Mouse (Mus musculus) C2C12 (cell line): ENCODE results near the gene Baiap3. TPM values are rescaled to one million over a fixed set of nuclear protein-coding genes. Genes with fewer than 3 reads are reported as not detected.
A peak's percentile ranks its signal among the peaks of the same experiment; 100 is the strongest.
"Not testable (repeated sequence)": the region's sequence is repeated elsewhere in the genome, so short reads cannot be mapped to it uniquely, and the experiment has no call there.

ENCODE experiments used
- H3K27me3 ChIP-seq: one replicate; pipeline ENCODE4 v1.6.1; 2011; ENCODE audit not compliant: control insufficient read depth, insufficient read depth, insufficient read length
- H3K36me3 ChIP-seq: one replicate; pipeline ENCODE4 v1.6.1; 2011; ENCODE audit not compliant: control insufficient read depth, insufficient read depth
- H3K4me3 ChIP-seq: one replicate; pipeline ENCODE4 v1.5.1; 2011; ENCODE audit warnings: mild to moderate bottlenecking, control low read depth; ENCODE audit not compliant: poor library complexity, insufficient read depth, severe bottlenecking
- H3K79me2 ChIP-seq: one replicate; pipeline ENCODE4 v1.6.1; 2011; ENCODE audit not compliant: control insufficient read depth, insufficient read depth
- H3K79me3 ChIP-seq: one replicate; pipeline ENCODE4 v1.6.1; 2011; ENCODE audit warnings: low read depth, control low read depth
- H3ac ChIP-seq: one replicate; pipeline ENCODE3; 2011; ENCODE audit warnings: low read depth; ENCODE audit not compliant: control insufficient read depth, insufficient read length
- CEBPB ChIP-seq: IDR thresholded peaks from one replicate; pipeline ENCODE4 v1.6.1; 2011; ENCODE audit warnings: low read depth, mild to moderate bottlenecking, control low read depth, moderate library complexity
- CTCF ChIP-seq: IDR thresholded peaks from one replicate; pipeline ENCODE4 v1.5.1; 2011; ENCODE audit not compliant: control insufficient read depth, insufficient read depth, insufficient read length
- FOSL1 ChIP-seq: IDR thresholded peaks from one replicate; pipeline ENCODE4 v1.8.0; 2011; ENCODE audit warnings: mild to moderate bottlenecking, low read length; ENCODE audit not compliant: poor library complexity, insufficient read depth, severe bottlenecking
- MAX ChIP-seq: IDR thresholded peaks from one replicate; pipeline ENCODE4 v1.6.1; 2011; ENCODE audit warnings: mild to moderate bottlenecking, control low read depth
- MYOD1 ChIP-seq: IDR thresholded peaks from one replicate; pipeline ENCODE4 v1.6.1; 2011; ENCODE audit warnings: low read depth; ENCODE audit not compliant: control insufficient read depth, insufficient read length
- MYOG ChIP-seq: IDR thresholded peaks from one replicate; pipeline ENCODE4 v1.6.1; 2011; ENCODE audit not compliant: control insufficient read depth, insufficient read length; ENCODE audit errors: extremely low read depth
- USF1 ChIP-seq: IDR thresholded peaks from one replicate; pipeline ENCODE4 v1.6.1; 2011; ENCODE audit warnings: low read depth, mild to moderate bottlenecking, control low read depth, moderate library complexity
- polyA plus RNA-seq: library from polyadenylated mRNA; unstranded; fragments of >200 nt; fragmentation: generic; extraction: Trizol; gene quantifications from one replicate; pipeline ENCODE4 v1.2.1, GENCODE M21; 2012; ENCODE audit warnings: missing spikeins

Gene Baiap3
- polyA plus RNA-seq, 1 experiment, result 0.16 TPM

- H3K79me3 ChIP-seq, result no peaks in the 10 kb centered on the region
- TF ChIP-seq USF1, result no peak
- TF ChIP-seq CEBPB, result no peak
- no peak for TF ChIP-seq MYOG
- no peak for TF ChIP-seq CTCF
- TF ChIP-seq MAX, result no peak
- no peak for TF ChIP-seq MYOD1
- TF ChIP-seq FOSL1, result no peak
- no peaks in the 10 kb centered on the region for H3K36me3 ChIP-seq
- no peaks in the 10 kb centered on the region for H3K27me3 ChIP-seq
- H3K79me2 ChIP-seq, result no peaks in the 10 kb centered on the region
- H3K4me3 ChIP-seq, result no peak overlapping the region
- no peak overlapping the region for H3ac ChIP-seq
Measured at GRCm38 (mm10) chr17:25227991-25228390, 28.2 kb downstream of the Baiap3 start.

GRCm38 (mm10) chr17:25225659-25226058 is 30.5 kb downstream of the Baiap3 start:
- no peaks in the 10 kb centered on the region for H3K36me3 ChIP-seq
- H3K27me3 ChIP-seq, result no peaks in the 10 kb centered on the region

GRCm38 (mm10) chr17:25224586-25225222 is 31.5 kb downstream of the Baiap3 start:
- Histone ChIP-seq H3K79me3 (no peaks in the 10 kb centered on the region), H3K36me3 (no peaks in the 10 kb centered on the region), H3K4me3 (no peak overlapping the region), H3ac (no peak overlapping the region), H3K79me2 (no peaks in the 10 kb centered on the region), H3K27me3 (no peaks in the 10 kb centered on the region)
- TF ChIP-seq MAX (no peak), CTCF (no peak), MYOG (no peak), CEBPB (no peak), USF1 (no peak), MYOD1 (no peak), FOSL1 (no peak)

More at GRCm38 (mm10) chr17:25225659-25226058, 30.5 kb downstream of the Baiap3 start:
- H3K79me2 ChIP-seq, result no peaks in the 10 kb centered on the region
- no peak overlapping the region for H3ac ChIP-seq
- no peak overlapping the region for H3K4me3 ChIP-seq
- TF ChIP-seq USF1 (no peak), CTCF (no peak), CEBPB (no peak), MAX (no peak), FOSL1 (no peak), MYOD1 (no peak), MYOG (no peak)
- no peaks in the 10 kb centered on the region for H3K79me3 ChIP-seq

GRCm38 (mm10) chr17:25222951-25223601 is 33.1 kb downstream of the Baiap3 start:
- no peaks in the 10 kb centered on the region for H3K36me3 ChIP-seq
- no peak for TF ChIP-seq MYOG
- H3K79me3 ChIP-seq, result no peaks in the 10 kb centered on the region
- H3ac ChIP-seq, result no peak overlapping the region
- no peaks in the 10 kb centered on the region for H3K79me2 ChIP-seq
- no peak overlapping the region for H3K4me3 ChIP-seq
- H3K27me3 ChIP-seq, result no peaks in the 10 kb centered on the region

- not testable (repeated sequence) for H3K4me3 ChIP-seq, H3K36me3 ChIP-seq, H3K79me2 ChIP-seq, H3ac ChIP-seq, H3K27me3 ChIP-seq, H3K79me3 ChIP-seq
Measured at GRCm38 (mm10) chr17:25222504-25222940, 33.6 kb downstream of the Baiap3 start.

- no peak overlapping the region for H3ac ChIP-seq
- H3K36me3 ChIP-seq, result no peaks in the 10 kb centered on the region
- H3K79me2 ChIP-seq, result no peaks in the 10 kb centered on the region
- TF ChIP-seq MAX, result no peak
- TF ChIP-seq CEBPB, result no peak
- no peak for TF ChIP-seq USF1
- TF ChIP-seq MYOD1, result no peak
- no peak for TF ChIP-seq MYOG
- H3K79me3 ChIP-seq, result no peaks in the 10 kb centered on the region
- H3K27me3 ChIP-seq, result no peaks in the 10 kb centered on the region
- peak overlapping the region; percentile 14 for H3K4me3 ChIP-seq
Measured at GRCm38 (mm10) chr17:25221821-25222503, 34.2 kb downstream of the Baiap3 start.
